Mouse (Mus musculus) liver, adult 2 months (tissue): ENCODE data around the gene Actr1a. TPM values are rescaled to one million over a fixed set of nuclear protein-coding genes. Genes with fewer than 3 reads are reported as not detected.
A peak's percentile ranks its signal among the peaks of the same experiment; 100 is the strongest.

Experiments used
- DNase-seq: peaks from one replicate; pipeline ENCODE4 v3.0.0-alpha.2; 2011; ENCODE audit warnings: low read depth, low spot score; ENCODE audit errors: extremely low read depth
- H3K27ac ChIP-seq: fragments of 200-500 bp; replicated peaks from 2 replicates; pipeline ENCODE4 v1.5.1; 2012; ENCODE audit warnings: low read depth, mild to moderate bottlenecking, control low read depth, inconsistent platforms, low read length; ENCODE audit not compliant: insufficient read depth
- H3K27me3 ChIP-seq: fragments of 200-500 bp; 2 replicates; pipeline ENCODE4 v1.6.1; 2012; ENCODE audit warnings: mild to moderate bottlenecking, moderate library complexity, low read length, inconsistent platforms; ENCODE audit not compliant: control insufficient read depth, insufficient read depth
- H3K36me3 ChIP-seq: fragments of 200-500 bp; 2 replicates; pipeline ENCODE4 v1.6.1; 2012; ENCODE audit warnings: low read length, inconsistent platforms; ENCODE audit not compliant: control insufficient read depth, insufficient read depth
- H3K4me1 ChIP-seq: fragments of 200-500 bp; 2 replicates; pipeline ENCODE4 v1.6.1; 2011; ENCODE audit warnings: low read length; ENCODE audit not compliant: control insufficient read depth, insufficient read depth
- H3K4me3 ChIP-seq: fragments of 200-500 bp; 2 replicates; pipeline ENCODE4 v1.5.1; 2011; ENCODE audit warnings: low read depth, mild to moderate bottlenecking, control low read depth, low read length, moderate library complexity; ENCODE audit not compliant: insufficient read depth
- H3K79me2 ChIP-seq: fragments of 200-500 bp; 2 replicates; pipeline ENCODE4 v1.6.1; 2012; ENCODE audit warnings: inconsistent platforms, mild to moderate bottlenecking, low read length, moderate library complexity; ENCODE audit not compliant: control insufficient read depth, insufficient read depth
- H3K9ac ChIP-seq: fragments of 200-500 bp; 2 replicates; pipeline ENCODE4 v1.6.1; 2012; ENCODE audit warnings: low read depth, mild to moderate bottlenecking, control low read depth, inconsistent platforms, low read length
- CTCF ChIP-seq: fragments of 200-500 bp; IDR thresholded peaks from 2 replicates; pipeline ENCODE4 v1.5.1; 2011; ENCODE audit warnings: low read depth, low read length, control low read depth
- POLR2A ChIP-seq: fragments of 200-500 bp; IDR thresholded peaks from 2 replicates; pipeline ENCODE4 v1.6.1; 2011; ENCODE audit warnings: low read length, control low read depth; ENCODE audit not compliant: insufficient read depth; ENCODE audit errors: extremely low read depth
- WGBS: fragments of 180-500 bp; shearing (Covaris S2); methylation state at CpG from one replicate; pipeline ENCODE4 v1.1.7; 2018; 5-methylcytosine and 5-hydroxymethylcytosine counted together
- polyA plus RNA-seq: library from polyadenylated mRNA; depleted of rRNA; stranded (reverse); fragments of >200 nt; gene quantifications from 2 replicates; pipeline ENCODE4 v1.2.3, GENCODE M21; 2012
- total RNA-seq: library from RNA; depleted of rRNA; stranded (reverse); fragments of >200 nt; gene quantifications from 2 replicates; pipeline ENCODE4 v1.2.3, GENCODE M21; 2014

The Actr1a gene
- total and polyA plus RNA-seq, 2 experiments, result 32.5 to 46.2 TPM

- WGBS, result 89% methylated on average over 9 of the region's 9 CpGs
- TF ChIP-seq CTCF, result no peak
- TF ChIP-seq POLR2A, result no peak
- no peaks in the 10 kb centered on the region for H3K79me2 ChIP-seq
- DNase-seq, result no peak
- H3K4me3 ChIP-seq, result no peak overlapping the region
- H3K4me1 ChIP-seq, result no peaks in the 10 kb centered on the region
- H3K27ac ChIP-seq, result no peak overlapping the region
- no peaks in the 10 kb centered on the region for H3K27me3 ChIP-seq
- peaks cover 58% of the 10 kb centered on the region for H3K36me3 ChIP-seq
- no peak overlapping the region for H3K9ac ChIP-seq
These were observed 13.3 kb downstream of the Actr1a start for GRCm38 (mm10) chr19:46382275-46382674.

- H3K9ac ChIP-seq, result no peak overlapping the region
- no peaks in the 10 kb centered on the region for H3K79me2 ChIP-seq
- 26% methylated on average over 4 of the region's 4 CpGs for WGBS
- TF ChIP-seq CTCF (no peak), POLR2A (no peak)
- no peaks in the 10 kb centered on the region for H3K27me3 ChIP-seq
- peaks cover 23% of the 10 kb centered on the region for H3K36me3 ChIP-seq
- no peak overlapping the region for H3K27ac ChIP-seq
- no peak overlapping the region for H3K4me3 ChIP-seq
- DNase-seq, result no peak
- no peaks in the 10 kb centered on the region for H3K4me1 ChIP-seq
These were observed 19.7 kb downstream of the Actr1a start for GRCm38 (mm10) chr19:46375891-46376290.

- DNase-seq, result peak; percentile 34
These were observed 20.1 kb downstream of the Actr1a start for GRCm38 (mm10) chr19:46375489-46375888.

GRCm38 (mm10) chr19:46374477-46375088, 21.0 kb downstream of the Actr1a start:
- WGBS, result 46% methylated on average over 21 of the region's 21 CpGs
- TF ChIP-seq POLR2A (no peak), CTCF (no peak)
- Histone ChIP-seq H3K9ac (no peak overlapping the region), H3K27ac (no peak overlapping the region), H3K36me3 (peaks cover 12% of the 10 kb centered on the region), H3K4me1 (no peaks in the 10 kb centered on the region), H3K4me3 (no peak overlapping the region), H3K79me2 (no peaks in the 10 kb centered on the region), H3K27me3 (no peaks in the 10 kb centered on the region)
- no peak for DNase-seq

More at GRCm38 (mm10) chr19:46375489-46375888, 20.1 kb downstream of the Actr1a start:
- Histone ChIP-seq H3K4me3 (no peak overlapping the region), H3K36me3 (peaks cover 21% of the 10 kb centered on the region), H3K4me1 (no peaks in the 10 kb centered on the region), H3K79me2 (no peaks in the 10 kb centered on the region), H3K27me3 (no peaks in the 10 kb centered on the region), H3K9ac (no peak overlapping the region), H3K27ac (no peak overlapping the region)
- WGBS, result 32% methylated on average over 5 of the region's 5 CpGs
- no peak for TF ChIP-seq POLR2A
- TF ChIP-seq CTCF, result no peak

- Histone ChIP-seq H3K27me3 (no peaks in the 10 kb centered on the region), H3K9ac (no peak overlapping the region), H3K36me3 (no peaks in the 10 kb centered on the region), H3K79me2 (no peaks in the 10 kb centered on the region), H3K4me1 (no peaks in the 10 kb centered on the region), H3K27ac (no peak overlapping the region), H3K4me3 (no peak overlapping the region)
- 4% methylated on average over 4 of the region's 4 CpGs for WGBS
- peak; percentile 61 for DNase-seq
- TF ChIP-seq CTCF, result peak; percentile 82
- no peak for TF ChIP-seq POLR2A
These were observed 26.3 kb downstream of the Actr1a start for GRCm38 (mm10) chr19:46369204-46369603.

- 94% methylated on average over 23 of the region's 23 CpGs for WGBS
- Histone ChIP-seq H3K36me3 (no peaks in the 10 kb centered on the region), H3K4me3 (no peak overlapping the region), H3K9ac (no peak overlapping the region), H3K4me1 (no peaks in the 10 kb centered on the region), H3K27ac (no peak overlapping the region), H3K27me3 (no peaks in the 10 kb centered on the region), H3K79me2 (no peaks in the 10 kb centered on the region)
- TF ChIP-seq POLR2A, result no peak
- TF ChIP-seq CTCF, result no peak
- no peak for DNase-seq
These were observed 27.6 kb downstream of the Actr1a start for GRCm38 (mm10) chr19:46367798-46368590.
